Mouse (Mus musculus): ENCODE data around the gene Tmem132c. TPM values are rescaled to one million over a fixed set of nuclear protein-coding genes. Genes with fewer than 3 reads are reported as not detected.
"Not testable (repeated sequence)": the region's sequence is repeated elsewhere in the genome, so short reads cannot be mapped to it uniquely, and the experiment has no call there.

Gene Tmem132c
- total RNA-seq, 4 experiments from 2014 or later, result 0.35 to 0.75 (median 0.39) TPM

- no peak for DNase-seq
Measured at GRCm38 (mm10) chr5:127347053-127347748, 105.6 kb downstream of the Tmem132c start.

GRCm38 (mm10) chr5:127349221-127350065 is 107.8 kb downstream of the Tmem132c start:
- no peak for DNase-seq

- DNase-seq, result no peak
Measured at GRCm38 (mm10) chr5:127353002-127353401, 111.4 kb downstream of the Tmem132c start.

- peak; percentile 32 for DNase-seq
Measured at GRCm38 (mm10) chr5:127355836-127356235, 114.2 kb downstream of the Tmem132c start.

GRCm38 (mm10) chr5:127357878-127358277 is 116.3 kb downstream of the Tmem132c start:
- DNase-seq, result not testable (repeated sequence)

GRCm38 (mm10) chr5:127361145-127361544 is 119.5 kb downstream of the Tmem132c start:
- no peak for DNase-seq

GRCm38 (mm10) chr5:127365061-127365460 is 123.5 kb downstream of the Tmem132c start:
- DNase-seq, result no peak

- DNase-seq, result no peak
Measured at GRCm38 (mm10) chr5:127368191-127368590, 126.6 kb downstream of the Tmem132c start.

- no peak for DNase-seq
Measured at GRCm38 (mm10) chr5:127369812-127370211, 128.2 kb downstream of the Tmem132c start.

GRCm38 (mm10) chr5:127370503-127370902 is 128.9 kb downstream of the Tmem132c start:
- no peak for DNase-seq

GRCm38 (mm10) chr5:127374251-127374650 is 132.6 kb downstream of the Tmem132c start:
- peak; percentile 6 for DNase-seq

- DNase-seq, result no peak
Measured at GRCm38 (mm10) chr5:127375654-127376053, 134.0 kb downstream of the Tmem132c start.

GRCm38 (mm10) chr5:127378521-127378920 is 136.9 kb downstream of the Tmem132c start:
- DNase-seq, result no peak

GRCm38 (mm10) chr5:127379351-127379750 is 137.7 kb downstream of the Tmem132c start:
- no peak for DNase-seq

- no peak for DNase-seq
Measured at GRCm38 (mm10) chr5:127381216-127381615, 139.6 kb downstream of the Tmem132c start.

GRCm38 (mm10) chr5:127382571-127382970 is 141.0 kb downstream of the Tmem132c start:
- no peak for DNase-seq

GRCm38 (mm10) chr5:127391187-127391586 is 149.6 kb downstream of the Tmem132c start:
- DNase-seq, result no peak

GRCm38 (mm10) chr5:127396889-127397288 is 155.3 kb downstream of the Tmem132c start:
- DNase-seq, result no peak

- no peak for DNase-seq
Measured at GRCm38 (mm10) chr5:127398010-127398409, 156.4 kb downstream of the Tmem132c start.

- peak; percentile 70 for DNase-seq
Measured at GRCm38 (mm10) chr5:127405391-127406000, 163.9 kb downstream of the Tmem132c start.

- DNase-seq, result no peak
Measured at GRCm38 (mm10) chr5:127406014-127406655, 164.5 kb downstream of the Tmem132c start.

- no peak for DNase-seq
Measured at GRCm38 (mm10) chr5:127416536-127416935, 174.9 kb downstream of the Tmem132c start.

GRCm38 (mm10) chr5:127423936-127424335 is 182.3 kb downstream of the Tmem132c start:
- DNase-seq, result no peak

Data from adrenal gland, adult 8-10 months (tissue).